Mouse (Mus musculus) cerebellum, adult 11 months (tissue): ENCODE measurements around the gene Psmc3ip.

Experiments used
- DNase-seq: peaks from one replicate; pipeline ENCODE4 v3.0.0; 2022

The Psmc3ip gene

GRCm38 (mm10) chr11:101119131-101119760, 24.0 kb upstream of the Psmc3ip start:
- DNase-seq = no peak

GRCm38 (mm10) chr11:101118105-101118504, 22.9 kb upstream of the Psmc3ip start:
- no peak for DNase-seq

- DNase-seq = no peak
Observed at GRCm38 (mm10) chr11:101115564-101115963, 20.3 kb upstream of the Psmc3ip start.

- DNase-seq = no peak
Observed at GRCm38 (mm10) chr11:101112186-101112585, 16.9 kb upstream of the Psmc3ip start.

GRCm38 (mm10) chr11:101111178-101111577, 15.9 kb upstream of the Psmc3ip start:
- DNase-seq = no peak

- DNase-seq = no peak
Observed at GRCm38 (mm10) chr11:101110708-101111107, 15.5 kb upstream of the Psmc3ip start.

GRCm38 (mm10) chr11:101109351-101109750, 14.1 kb upstream of the Psmc3ip start:
- no peak for DNase-seq

- DNase-seq = no peak
Observed at GRCm38 (mm10) chr11:101103011-101103410, 7.8 kb upstream of the Psmc3ip start.

- DNase-seq = no peak
Observed at GRCm38 (mm10) chr11:101098231-101098630, 3.0 kb upstream of the Psmc3ip start.

- DNase-seq = no peak
Observed at GRCm38 (mm10) chr11:101094930-101095313, 314 bp downstream of the Psmc3ip start.

- no peak for DNase-seq
Observed at GRCm38 (mm10) chr11:101089931-101090330, 5.3 kb downstream of the Psmc3ip start.

- no peak for DNase-seq
Observed at GRCm38 (mm10) chr11:101087682-101088055, 7.6 kb downstream of the Psmc3ip start.

GRCm38 (mm10) chr11:101086756-101087681, 8.2 kb downstream of the Psmc3ip start, which contains the start of gene Mlx:
Mlx (plus strand) TSS chr11:101087277.
- peak; percentile 87 for DNase-seq

- no peak for DNase-seq
Observed at GRCm38 (mm10) chr11:101086323-101086674, 8.9 kb downstream of the Psmc3ip start.

- DNase-seq = no peak
Observed at GRCm38 (mm10) chr11:101085617-101086322, 9.5 kb downstream of the Psmc3ip start.

- DNase-seq = no peak
Observed at GRCm38 (mm10) chr11:101084811-101085210, 10.4 kb downstream of the Psmc3ip start.

GRCm38 (mm10) chr11:101084246-101084645, 11.0 kb downstream of the Psmc3ip start:
- DNase-seq = no peak

- no peak for DNase-seq
Observed at GRCm38 (mm10) chr11:101083083-101083697, 12.0 kb downstream of the Psmc3ip start.

GRCm38 (mm10) chr11:101082208-101083082, 12.8 kb downstream of the Psmc3ip start, which contains the start of gene Coasy:
Coasy (plus strand) TSS chr11:101082565.
- DNase-seq = peak; percentile 82

GRCm38 (mm10) chr11:101081659-101082058, 13.6 kb downstream of the Psmc3ip start:
- no peak for DNase-seq

- DNase-seq = no peak
Observed at GRCm38 (mm10) chr11:101080421-101080820, 14.8 kb downstream of the Psmc3ip start.

- no peak for DNase-seq
Observed at GRCm38 (mm10) chr11:101079746-101080145, 15.5 kb downstream of the Psmc3ip start.
